Mouse (Mus musculus) lung, postnatal 10 days (tissue): ENCODE data around the gene Numbl.

Experiments used
- DNase-seq: peaks from one replicate; pipeline ENCODE4 v3.0.0; 2021

Numbl gene

GRCm38 (mm10) chr7:27298816-27299215, 40.6 kb downstream of the Numbl start:
- no peak for DNase-seq

GRCm38 (mm10) chr7:27300351-27300750, 42.1 kb downstream of the Numbl start:
- DNase-seq: no peak

GRCm38 (mm10) chr7:27300801-27301200, 42.6 kb downstream of the Numbl start:
- DNase-seq: no peak

- peak; percentile 87 for DNase-seq
These were observed 43.9 kb downstream of the Numbl start for GRCm38 (mm10) chr7:27302172-27302571.

- DNase-seq: no peak
These were observed 47.0 kb downstream of the Numbl start for GRCm38 (mm10) chr7:27305091-27305730.

- peak; percentile 55 for DNase-seq
These were observed 48.2 kb downstream of the Numbl start for GRCm38 (mm10) chr7:27306161-27307160.

GRCm38 (mm10) chr7:27307551-27307950, 49.3 kb downstream of the Numbl start:
- no peak for DNase-seq

GRCm38 (mm10) chr7:27308821-27309549, 50.8 kb downstream of the Numbl start:
- DNase-seq: peak; percentile 50

GRCm38 (mm10) chr7:27309832-27310231, 51.6 kb downstream of the Numbl start:
- no peak for DNase-seq

GRCm38 (mm10) chr7:27310306-27310705, 52.1 kb downstream of the Numbl start:
- DNase-seq: peak; percentile 68

- DNase-seq: no peak
These were observed 52.8 kb downstream of the Numbl start for GRCm38 (mm10) chr7:27310996-27311535.

GRCm38 (mm10) chr7:27311651-27312284, 53.5 kb downstream of the Numbl start:
- no peak for DNase-seq

GRCm38 (mm10) chr7:27314393-27314792, 56.2 kb downstream of the Numbl start:
- no peak for DNase-seq

GRCm38 (mm10) chr7:27315958-27316357, 57.7 kb downstream of the Numbl start:
- DNase-seq: no peak

GRCm38 (mm10) chr7:27319411-27319810, 61.2 kb downstream of the Numbl start:
- no peak for DNase-seq

- DNase-seq: no peak
These were observed 64.1 kb downstream of the Numbl start for GRCm38 (mm10) chr7:27322291-27322690.

GRCm38 (mm10) chr7:27323001-27323400, 64.8 kb downstream of the Numbl start:
- no peak for DNase-seq

GRCm38 (mm10) chr7:27324161-27324560, 65.9 kb downstream of the Numbl start:
- no peak for DNase-seq

- DNase-seq: no peak
These were observed 66.7 kb downstream of the Numbl start for GRCm38 (mm10) chr7:27324928-27325327.

- peak; percentile 91 for DNase-seq
These were observed 67.5 kb downstream of the Numbl start for GRCm38 (mm10) chr7:27325697-27326096.

GRCm38 (mm10) chr7:27326101-27326880, 68.1 kb downstream of the Numbl start:
- DNase-seq: peak; percentile 69

GRCm38 (mm10) chr7:27327500-27327899, 69.3 kb downstream of the Numbl start:
- DNase-seq: no peak
